Mouse (Mus musculus) CD4-positive helper T cell, adult 2 months (primary cell): ENCODE results near the gene Dscaml1.
A peak's percentile ranks its signal among the peaks of the same experiment; 100 is the strongest.
"Not testable (repeated sequence)": the region's sequence is repeated elsewhere in the genome, so short reads cannot be mapped to it uniquely, and the experiment has no call there.

Experiments used
- DNase-seq: peaks from one replicate; pipeline ENCODE4 v3.0.0-alpha.2; 2012; ENCODE audit warnings: low read depth, missing footprints, low spot score

The Dscaml1 gene

DNA sequence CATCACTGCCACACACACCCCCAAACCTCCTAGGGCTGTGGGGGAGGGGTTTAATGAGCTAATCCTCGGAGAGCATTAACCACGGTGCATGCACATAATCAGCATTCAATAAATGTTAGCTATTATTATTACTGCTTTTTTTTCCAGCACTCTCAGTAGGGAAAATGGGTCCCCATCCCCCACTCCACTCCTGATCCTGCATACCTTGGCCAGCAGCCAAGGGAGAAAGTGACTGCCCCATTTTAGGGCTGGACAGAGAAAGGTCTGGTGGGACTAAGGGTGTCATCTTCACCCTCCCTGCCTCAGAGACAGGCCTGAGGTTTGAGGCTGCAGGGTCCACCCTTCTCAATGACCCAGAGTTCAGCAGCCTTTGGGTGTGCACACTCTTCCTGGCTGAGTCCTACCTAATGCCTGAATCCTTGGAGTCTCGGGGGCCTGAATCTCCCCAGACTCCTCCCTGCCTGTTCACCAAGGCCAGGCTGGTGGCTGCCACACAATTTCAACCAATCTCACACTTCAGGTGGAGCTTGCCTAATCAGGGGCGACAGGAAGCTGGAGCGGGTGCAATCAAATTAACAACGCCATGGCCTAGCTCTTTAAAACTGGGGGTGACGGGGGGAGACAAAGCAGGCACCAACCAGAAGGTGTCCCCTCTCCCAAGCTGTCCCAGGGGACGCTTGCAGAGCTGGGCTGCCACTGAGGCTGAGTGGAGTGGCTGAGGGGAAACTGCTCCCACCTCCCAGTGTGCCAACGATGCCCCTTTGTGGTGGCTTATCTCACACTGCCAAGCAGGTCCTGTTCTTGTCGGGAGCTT, 267.2 kb downstream of the Dscaml1 start:
- no peak for DNase-seq

DNA sequence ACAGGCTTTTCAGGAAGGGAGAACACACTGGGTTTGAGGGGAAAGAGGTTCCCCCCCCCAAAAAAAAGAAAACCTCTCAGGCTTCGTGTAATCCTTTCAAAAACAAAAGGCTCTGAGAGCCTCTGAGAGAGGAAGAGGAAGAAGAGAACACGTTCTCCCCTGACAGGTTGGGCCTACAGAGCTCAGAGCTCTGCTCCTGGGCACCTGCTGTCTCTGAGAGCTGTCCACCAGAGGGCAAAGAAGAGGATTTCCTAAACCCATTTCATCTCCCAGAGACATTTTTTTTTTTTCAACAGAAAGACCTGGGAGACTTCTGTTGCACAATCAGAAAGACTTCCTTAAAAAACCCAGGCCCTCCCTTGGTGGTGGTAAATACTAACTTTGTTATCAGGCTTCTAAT, 267.8 kb downstream of the Dscaml1 start:
- DNase-seq: no peak

DNA sequence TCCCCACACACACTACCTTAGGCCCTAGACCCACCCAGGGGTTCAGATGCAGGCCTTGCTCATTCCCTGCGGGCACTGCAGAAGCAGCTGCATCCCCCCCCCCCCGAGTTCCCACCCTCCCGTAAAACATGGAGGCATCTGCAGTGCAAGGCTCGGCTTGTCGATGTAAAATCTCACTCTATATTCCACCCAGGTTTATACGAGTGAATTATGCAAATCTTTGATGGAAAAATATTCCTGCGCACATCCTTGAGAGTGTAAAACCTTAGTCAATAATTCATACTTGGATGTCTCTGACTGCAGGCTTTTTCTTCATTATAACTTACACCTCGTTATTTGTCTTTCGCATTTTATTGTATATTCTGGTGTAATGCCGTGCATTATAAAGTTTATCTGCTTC, 272.7 kb downstream of the Dscaml1 start:
- no peak for DNase-seq

DNA sequence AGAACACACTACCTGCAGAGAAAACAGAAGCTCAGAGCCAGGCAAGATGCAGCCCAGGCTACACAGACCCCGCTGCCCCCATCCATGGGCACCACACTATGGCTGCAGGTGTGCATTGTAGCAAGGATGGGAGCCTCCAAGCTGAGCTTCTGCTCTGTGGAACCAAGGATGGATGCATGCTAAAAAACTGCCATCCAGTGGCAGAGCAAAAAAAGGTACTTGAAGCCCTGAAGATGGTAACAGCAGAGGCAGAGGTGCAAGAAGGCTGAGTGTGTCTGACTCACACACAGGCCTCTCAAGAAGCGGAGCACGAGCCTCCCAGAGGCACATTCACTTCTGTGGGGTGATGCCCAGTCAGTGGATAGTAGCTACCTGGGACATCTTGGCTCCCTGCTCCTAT, 276.8 kb downstream of the Dscaml1 start:
- no peak for DNase-seq

DNA sequence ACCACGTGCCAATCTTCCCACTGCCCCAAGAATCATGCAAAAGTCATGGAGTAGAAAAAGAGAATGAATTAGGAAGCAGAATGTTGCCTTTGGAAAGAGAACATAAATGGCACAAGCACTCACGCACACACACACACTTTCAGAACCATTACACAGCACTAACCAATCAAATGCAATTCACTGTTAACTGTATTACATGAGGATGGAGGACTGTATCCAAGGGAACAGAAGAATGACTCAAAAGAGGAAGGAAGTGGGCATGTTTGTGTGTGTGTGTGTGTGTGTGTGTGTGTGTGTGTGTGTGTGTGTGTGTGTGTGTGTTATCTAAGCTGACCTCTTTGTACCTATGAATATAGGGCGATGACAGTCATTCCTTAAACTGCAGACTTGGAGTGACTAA, 278.0 kb downstream of the Dscaml1 start:
- DNase-seq: no peak

DNA sequence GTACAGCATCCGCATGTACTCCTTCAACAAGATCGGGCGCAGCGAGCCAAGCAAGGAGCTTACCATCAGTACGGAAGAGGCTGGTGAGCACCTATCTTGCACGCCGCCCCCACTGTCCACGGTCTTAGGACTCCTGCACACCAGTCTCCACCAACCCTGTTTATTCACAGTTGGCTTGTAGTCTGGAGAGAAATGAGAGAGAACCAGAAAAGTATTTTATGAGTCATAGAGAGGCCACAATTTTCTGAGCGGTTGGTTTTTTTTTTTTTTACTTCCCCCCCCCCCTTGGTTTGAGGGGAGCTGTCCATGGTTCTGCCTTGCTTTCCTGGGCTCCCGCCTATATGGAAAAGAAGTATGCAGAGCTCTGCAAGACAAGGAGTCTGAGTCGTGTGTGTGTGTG, 283.9 kb downstream of the Dscaml1 start:
- no peak for DNase-seq

DNA sequence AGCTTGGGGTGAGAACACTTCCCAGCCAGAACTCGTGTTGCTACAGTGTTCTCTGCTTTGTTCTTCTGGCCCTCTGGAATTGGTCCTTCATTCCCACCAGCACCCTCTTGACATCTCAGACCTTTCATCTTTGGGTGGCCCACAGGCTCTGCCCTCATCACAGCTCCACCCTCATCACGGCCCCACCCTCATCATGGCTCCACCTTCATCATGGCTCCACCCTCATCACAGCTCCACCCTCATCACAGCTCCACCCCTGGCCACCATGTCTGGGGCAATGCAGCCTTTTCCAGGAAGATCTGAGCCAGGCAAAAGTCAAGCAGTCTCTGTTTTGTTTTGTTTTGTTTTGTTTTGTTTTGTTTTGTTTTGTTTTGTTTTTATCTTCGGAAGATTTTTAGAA, 289.0 kb downstream of the Dscaml1 start:
- no peak for DNase-seq

DNA sequence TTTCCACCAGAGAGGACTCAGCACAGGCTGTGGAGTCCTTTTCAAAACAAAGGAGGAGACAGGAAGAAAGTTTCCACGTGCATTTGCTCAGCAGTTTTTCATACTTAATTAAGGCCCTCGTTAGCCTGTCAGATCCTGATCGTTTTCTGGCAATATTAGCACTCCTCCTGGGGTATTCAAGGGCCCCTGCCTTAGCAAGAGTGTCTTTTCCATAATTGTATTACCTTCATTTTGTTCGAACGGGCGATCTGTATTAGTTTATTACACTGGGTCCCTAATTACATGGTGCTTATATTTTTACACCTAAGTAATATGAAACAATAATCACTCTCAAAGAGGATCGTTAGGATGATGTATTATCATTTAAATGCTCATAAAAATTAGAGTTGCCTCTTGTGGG, 293.6 kb downstream of the Dscaml1 start:
- DNase-seq: no peak

DNA sequence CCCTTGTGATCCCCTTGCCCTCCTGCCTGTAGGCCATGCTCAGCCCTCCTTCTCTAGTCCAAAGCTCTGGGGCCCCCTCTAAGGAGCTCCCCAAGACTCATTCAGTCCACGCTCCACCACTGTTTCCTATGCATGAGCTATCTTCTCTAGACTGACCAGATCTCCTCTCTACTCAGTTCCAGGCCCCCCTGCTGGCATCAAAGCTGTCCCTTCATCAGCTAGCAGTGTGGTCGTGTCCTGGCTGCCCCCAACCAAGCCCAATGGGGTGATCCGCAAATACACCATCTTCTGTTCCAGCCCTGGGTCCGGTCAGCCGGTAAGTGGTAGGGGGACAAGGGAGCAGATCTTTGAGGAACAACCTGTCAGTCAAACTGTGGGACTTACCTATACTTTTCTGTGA, 305.4 kb downstream of the Dscaml1 start:
- no peak for DNase-seq

DNA sequence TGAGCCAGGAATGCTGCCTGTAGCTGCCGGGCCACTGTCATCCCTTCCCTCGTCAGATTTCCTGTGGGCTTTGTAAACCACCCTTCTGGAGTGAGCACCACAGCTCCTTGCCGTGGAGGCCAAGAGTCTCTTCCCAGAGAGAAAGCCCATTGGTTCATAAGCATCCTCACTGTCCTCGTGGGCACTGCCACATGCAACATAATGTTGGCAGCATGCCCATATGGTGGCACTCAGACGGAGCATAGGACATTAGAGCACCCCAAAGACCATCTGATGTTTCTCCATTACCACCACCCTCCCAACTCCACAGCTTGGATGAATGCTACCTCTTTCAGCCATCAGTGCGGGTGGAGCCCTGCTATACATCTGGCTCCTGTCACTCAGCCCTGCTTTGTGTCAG, 306.8 kb downstream of the Dscaml1 start:
- DNase-seq: no peak

DNA sequence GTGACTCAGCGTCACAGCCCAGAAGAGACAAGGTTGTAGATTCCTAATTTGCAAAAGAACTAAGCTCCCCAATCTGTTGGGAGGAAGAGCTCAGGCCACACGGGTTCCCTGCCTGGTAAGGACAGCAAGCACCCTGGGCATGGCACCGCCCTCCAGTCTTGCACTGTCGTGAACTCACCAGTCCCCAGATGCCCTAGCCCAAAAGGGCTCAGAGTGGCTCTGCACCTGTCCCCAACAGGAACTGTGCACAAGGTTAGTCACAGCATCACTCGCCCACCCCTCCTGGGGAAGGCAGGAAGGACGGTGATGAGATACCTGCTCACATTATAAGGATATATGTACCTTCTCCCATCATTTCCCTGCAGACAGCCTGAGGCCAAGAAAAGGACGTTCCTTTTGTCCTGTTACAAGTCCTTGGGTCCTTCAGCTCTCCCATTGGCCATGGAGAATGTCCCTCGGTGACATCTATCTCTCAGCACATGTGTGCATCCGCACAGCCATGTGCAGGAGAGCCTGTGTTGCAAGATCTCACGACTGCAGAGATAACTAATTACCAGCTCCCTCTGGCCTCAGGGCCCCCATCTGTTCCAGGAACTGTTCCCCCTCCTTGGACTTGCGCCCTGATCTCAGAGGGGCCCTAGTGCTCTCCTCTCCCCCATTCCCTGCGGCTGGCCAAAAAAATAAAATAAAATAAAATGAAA, 312.7 kb downstream of the Dscaml1 start:
- DNase-seq: no peak

DNA sequence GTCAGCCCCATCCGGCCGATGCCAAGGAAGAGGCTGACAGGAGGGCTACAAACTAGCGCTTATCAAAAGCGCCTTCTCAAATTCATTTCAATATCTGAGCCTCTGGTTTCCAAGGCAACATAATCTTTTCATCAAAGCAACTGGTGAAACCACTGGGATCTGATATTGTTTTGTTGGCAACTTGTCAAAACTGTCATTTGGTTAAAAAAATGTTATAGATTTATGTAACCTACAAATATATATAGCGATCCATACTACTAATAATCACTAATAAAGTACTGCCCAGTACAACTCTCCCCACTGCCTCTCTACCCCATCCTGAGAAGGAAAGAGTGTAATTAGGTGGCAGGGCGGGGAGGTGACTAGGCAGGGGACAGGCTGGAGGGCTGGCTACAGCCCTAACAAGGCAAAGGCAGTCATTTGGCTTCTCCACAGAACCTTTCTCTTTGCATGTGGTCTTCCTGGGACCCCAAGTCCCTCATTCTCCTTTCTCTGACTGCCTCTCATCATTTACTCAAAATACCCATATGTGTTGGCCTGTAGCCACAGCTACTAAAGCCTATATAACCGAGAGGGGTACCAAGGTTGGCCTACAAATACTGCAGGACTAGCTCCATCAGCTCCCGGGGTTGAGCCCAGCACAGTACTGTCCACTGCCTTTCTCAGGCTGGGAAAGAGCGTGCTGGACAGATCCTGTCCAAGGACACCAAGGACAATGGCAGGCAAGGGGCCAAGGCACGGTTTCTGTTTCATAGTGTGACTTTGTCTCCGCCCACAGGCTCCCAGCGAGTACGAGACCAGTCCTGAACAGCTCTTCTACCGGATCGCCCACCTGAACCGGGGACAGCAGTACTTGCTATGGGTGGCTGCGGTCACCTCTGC, 313.5 kb downstream of the Dscaml1 start:
- DNase-seq: peak; percentile 13

DNA sequence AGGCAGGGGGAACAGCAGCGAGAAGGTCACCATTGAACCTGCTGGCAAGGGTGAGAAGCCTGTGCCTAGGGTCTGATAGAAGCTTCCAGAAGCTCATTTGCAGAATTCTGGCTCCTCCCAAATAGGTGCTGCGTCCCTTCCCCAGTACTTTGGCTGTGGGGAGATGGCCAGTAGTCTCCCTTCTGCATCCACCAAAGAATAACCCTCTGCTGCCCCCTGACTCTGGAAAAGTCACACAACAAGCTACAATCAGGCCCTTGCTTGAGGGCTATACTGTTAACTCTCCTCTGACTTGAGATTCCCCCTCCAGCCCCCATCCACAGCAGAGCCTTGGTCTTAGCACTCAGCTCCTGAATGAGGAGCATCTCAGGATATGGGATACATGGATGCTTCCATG, 314.2 kb downstream of the Dscaml1 start:
- no peak for DNase-seq

DNA sequence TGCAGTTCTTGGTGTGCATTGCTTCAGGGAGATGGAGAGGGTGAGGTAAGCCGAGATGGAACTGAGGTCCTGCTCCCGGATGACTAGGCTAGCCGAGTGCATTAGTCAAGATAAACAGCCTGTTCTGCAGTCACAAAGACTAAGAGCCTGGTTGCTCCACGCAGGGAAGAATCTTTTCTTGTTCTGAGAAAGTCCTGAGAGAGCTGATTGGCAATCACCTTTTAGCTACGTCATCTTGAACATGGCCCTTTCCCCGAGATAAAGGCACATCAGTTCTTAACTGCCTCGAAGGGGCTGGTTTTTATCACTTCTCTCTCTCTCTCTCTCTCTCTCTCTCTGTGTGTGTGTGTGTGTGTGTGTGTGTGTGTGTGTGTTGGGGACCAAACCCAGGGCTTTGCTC, 319.0 kb downstream of the Dscaml1 start:
- no peak for DNase-seq

DNA sequence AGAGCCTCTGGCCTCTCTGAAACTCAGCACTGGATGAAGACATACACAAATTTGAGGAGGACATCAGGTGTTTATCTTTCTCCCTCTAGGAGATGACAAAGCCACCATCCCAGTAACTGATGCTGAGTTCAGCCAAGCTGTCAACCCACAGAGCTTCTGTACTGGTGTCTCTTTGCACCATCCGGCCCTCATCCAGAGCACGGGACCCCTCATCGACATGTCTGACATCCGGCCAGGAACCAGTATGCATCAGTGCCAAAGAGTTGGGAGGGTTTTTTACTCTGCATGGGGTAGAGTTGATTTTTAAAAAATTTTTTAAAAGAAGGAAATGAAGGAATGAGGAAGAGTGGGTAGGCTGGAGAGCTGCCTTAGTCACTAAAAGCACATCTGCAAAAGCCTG, 323.5 kb downstream of the Dscaml1 start:
- no peak for DNase-seq

DNA sequence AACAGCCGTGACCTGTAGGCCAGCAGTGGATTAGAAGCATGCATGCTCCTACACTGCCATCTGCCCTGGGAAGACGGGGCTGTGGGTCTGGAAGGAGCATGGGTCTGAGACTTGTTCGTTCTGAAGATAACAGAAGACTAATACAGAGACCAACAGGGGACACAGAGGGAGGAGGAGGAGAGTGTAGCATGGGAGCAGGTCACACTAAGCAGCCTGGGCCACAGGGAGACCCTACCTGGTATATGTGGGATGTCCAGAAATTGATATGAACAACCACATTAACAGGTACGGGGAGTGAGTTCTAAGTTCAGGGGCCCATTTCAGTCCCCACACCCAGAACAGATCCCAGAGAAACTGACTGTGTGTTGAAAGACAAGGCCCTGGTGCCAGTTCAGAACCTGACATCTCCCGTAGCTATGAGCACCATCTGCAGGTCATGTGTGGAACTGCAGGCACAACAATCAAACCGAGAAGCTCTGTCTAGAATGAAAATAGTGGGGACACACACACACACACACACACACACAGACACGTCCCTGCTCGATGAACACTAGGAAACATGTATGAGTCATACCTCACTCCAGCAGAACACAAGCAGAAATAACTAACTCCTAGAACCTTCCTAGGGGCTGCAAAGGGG, 328.1 kb downstream of the Dscaml1 start:
- DNase-seq: peak; percentile 33

DNA sequence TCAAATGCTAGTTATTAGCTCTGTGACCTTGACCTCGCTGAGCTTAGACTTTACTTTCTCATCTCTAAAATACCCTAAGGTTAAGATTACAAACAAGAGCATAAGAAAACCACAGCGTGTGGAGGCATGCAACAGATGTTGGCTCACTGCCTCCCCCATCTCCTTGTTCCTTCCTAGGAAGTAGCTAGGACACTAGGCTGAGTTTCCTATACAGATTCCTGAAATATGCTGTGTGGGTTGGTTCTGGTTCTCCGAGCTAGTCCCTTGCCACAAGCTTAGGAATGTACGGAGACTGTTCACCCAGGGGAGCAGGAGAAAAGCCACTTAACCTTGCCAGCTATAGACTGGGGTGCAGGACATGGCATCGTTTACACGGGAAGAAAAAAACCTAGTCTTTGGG, 339.8 kb downstream of the Dscaml1 start:
- no peak for DNase-seq

DNA sequence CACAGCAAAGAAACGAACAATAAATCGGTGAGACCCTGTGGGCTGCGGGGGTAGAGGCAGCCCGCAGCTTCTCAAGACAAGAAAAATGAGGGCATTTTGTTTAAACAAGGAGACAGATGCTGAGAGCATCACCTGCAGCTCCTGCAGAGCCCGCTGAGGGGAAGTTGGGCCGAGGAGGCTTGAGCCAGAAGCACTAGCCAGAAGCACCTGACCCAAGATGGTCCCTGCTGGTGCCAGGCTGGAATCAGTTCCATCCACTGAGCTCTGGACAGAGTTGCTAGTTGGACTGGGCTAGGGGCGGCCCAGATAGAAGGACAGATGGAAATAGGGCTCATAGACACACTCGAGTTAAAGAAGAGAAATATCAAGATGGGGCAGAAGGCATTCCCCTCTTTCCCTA, 340.7 kb downstream of the Dscaml1 start:
- no peak for DNase-seq

DNA sequence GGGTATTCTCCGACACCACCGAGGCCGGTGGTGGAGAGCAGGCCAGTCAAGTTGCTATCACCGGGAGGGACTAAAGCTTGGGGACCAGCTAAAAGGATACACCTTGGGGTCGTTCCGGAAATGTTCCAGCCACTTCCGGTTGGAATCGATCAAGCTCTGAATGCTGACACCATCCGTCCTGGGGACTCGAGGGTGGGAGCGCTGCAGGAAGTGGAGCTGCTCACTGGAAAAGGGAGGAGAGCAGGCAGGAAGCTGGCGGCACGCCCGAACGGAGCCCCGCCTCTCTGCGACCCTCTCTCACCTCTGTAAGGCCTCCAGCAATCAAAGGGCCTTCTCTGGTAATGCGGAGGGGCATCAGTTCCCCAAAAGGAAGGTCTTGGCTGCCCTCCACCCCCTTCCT, 342.0 kb downstream of the Dscaml1 start:
- no peak for DNase-seq

DNA sequence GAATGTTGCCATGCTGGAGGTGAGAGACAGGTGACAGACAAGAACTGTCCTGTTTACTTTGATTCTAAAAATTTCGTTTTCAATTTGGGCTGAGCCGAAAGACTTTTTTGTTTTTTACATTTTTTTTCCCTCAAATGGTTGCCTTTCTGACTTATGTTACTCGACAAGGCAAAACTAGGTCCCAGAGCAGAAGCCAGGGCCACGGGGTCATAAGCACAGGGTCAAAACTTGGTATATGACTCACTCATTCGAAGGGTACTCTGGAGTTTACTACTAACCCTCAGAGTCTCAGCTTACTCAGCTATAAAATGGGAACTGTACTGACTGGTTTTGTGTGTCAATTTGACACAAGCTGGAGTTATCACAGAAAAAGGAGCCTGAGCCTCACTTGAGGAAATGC, 343.2 kb downstream of the Dscaml1 start:
- DNase-seq: no peak

DNA sequence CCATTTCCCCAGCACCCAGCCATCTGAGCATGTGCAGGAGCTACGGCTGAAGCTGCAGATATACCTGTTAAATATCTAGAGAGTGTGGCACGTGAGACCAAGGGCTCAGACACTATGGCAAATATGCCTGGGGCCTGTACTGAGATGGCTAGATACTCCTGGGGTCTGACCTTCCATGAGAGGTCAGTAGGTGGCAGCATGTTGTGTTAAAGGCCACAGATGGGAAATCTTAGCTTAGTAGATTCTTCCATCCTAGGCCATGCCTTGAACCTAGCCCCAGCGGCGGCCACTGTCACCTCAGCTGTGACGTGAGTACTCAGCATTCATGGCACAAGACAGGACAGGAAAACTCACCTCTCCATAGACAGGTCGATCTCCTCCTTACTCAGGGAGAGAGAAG, 347.7 kb downstream of the Dscaml1 start:
- no peak for DNase-seq

DNA sequence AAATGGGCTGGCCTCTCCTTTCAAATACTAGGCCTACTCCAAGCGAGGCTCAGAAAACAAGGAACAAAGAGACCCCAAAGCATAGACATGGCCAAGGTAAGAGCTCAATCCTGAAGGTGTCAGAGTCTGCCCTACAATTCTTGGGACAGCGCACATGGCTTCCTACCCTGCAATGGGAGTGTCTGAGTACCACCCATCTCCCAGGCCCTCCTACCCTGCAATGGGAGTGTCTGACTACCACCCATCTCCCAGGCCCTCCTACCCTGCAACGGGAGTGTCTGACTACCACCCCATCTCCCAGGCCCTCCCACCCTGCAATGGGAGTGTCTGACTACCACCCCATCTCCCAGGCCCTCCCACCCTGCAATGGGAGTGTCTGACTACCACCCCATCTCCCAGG, 349.7 kb downstream of the Dscaml1 start:
- DNase-seq: not testable (repeated sequence)
